Mouse (Mus musculus) Muller cell, postnatal 12 days (primary cell): ENCODE results near the gene Prdm10.

ENCODE experiments used
- DNase-seq: peaks from one replicate; pipeline ENCODE4 v3.0.0-alpha.2; 2015; ENCODE audit errors: inconsistent ontology term

Gene Prdm10

GRCm38 (mm10) chr9:31280366-31281010 is at the start of gene Prdm10:
Gene Prdm10, plus strand, starts transcription at chr9:31280538.
- DNase-seq, result peak; percentile 99

- no peak for DNase-seq
These were observed 45.3 kb upstream of the Prdm10 start for GRCm38 (mm10) chr9:31235030-31235429.

- no peak for DNase-seq
These were observed 44.8 kb upstream of the Prdm10 start for GRCm38 (mm10) chr9:31235489-31235888.

GRCm38 (mm10) chr9:31236079-31236478 is 44.3 kb upstream of the Prdm10 start:
- DNase-seq, result no peak

- no peak for DNase-seq
These were observed 41.8 kb upstream of the Prdm10 start for GRCm38 (mm10) chr9:31238526-31238925.

- DNase-seq, result no peak
These were observed 40.8 kb upstream of the Prdm10 start for GRCm38 (mm10) chr9:31239551-31239950.

- no peak for DNase-seq
These were observed 39.7 kb upstream of the Prdm10 start for GRCm38 (mm10) chr9:31240522-31241207.

GRCm38 (mm10) chr9:31241208-31241699 is 39.1 kb upstream of the Prdm10 start:
- no peak for DNase-seq

GRCm38 (mm10) chr9:31243306-31243938 is 36.9 kb upstream of the Prdm10 start:
- DNase-seq, result no peak

- no peak for DNase-seq
These were observed 36.4 kb upstream of the Prdm10 start for GRCm38 (mm10) chr9:31243939-31244333.

GRCm38 (mm10) chr9:31245006-31245405 is 35.3 kb upstream of the Prdm10 start:
- DNase-seq, result no peak

GRCm38 (mm10) chr9:31246421-31246820 is 33.9 kb upstream of the Prdm10 start:
- DNase-seq, result no peak

- DNase-seq, result no peak
These were observed 32.7 kb upstream of the Prdm10 start for GRCm38 (mm10) chr9:31247447-31248220.

- no peak for DNase-seq
These were observed 28.0 kb upstream of the Prdm10 start for GRCm38 (mm10) chr9:31252182-31252799.

- no peak for DNase-seq
These were observed 27.0 kb upstream of the Prdm10 start for GRCm38 (mm10) chr9:31253311-31253734.

- DNase-seq, result peak; percentile 16
These were observed 26.3 kb upstream of the Prdm10 start for GRCm38 (mm10) chr9:31253866-31254696.

- DNase-seq, result no peak
These were observed 25.7 kb upstream of the Prdm10 start for GRCm38 (mm10) chr9:31254697-31255004.

GRCm38 (mm10) chr9:31255953-31256352 is 24.4 kb upstream of the Prdm10 start:
- no peak for DNase-seq

- no peak for DNase-seq
These were observed 22.1 kb upstream of the Prdm10 start for GRCm38 (mm10) chr9:31258237-31258636.

GRCm38 (mm10) chr9:31260219-31260618 is 20.1 kb upstream of the Prdm10 start:
- DNase-seq, result no peak
